In genomic region chr12:28597699-28598098, GRCm38 (mm10) we compare ENCODE assay signal across 1 mouse cellular context.
A peak's percentile ranks its signal among the peaks of the same experiment; 100 is the strongest.
TF ChIP-seq lines count a peak whose summit lies in the region.

No protein-coding gene starts in this region.

TF ChIP-seq in MEL, 35 proteins besides CTCF, POLR2A, EP300 and RAD21 (continued from another document):
- TF ChIP-seq TAL1 (IDR thresholded peaks at IDR 0.05; ENCODE audit: low read length) (no peak; the same call in 1 of the 2 replicates), MAZ (IDR thresholded peaks at IDR 0.05; ENCODE audit: low read depth, low read length) (0 out of 2 replicates have a peak, but pooled peaks have one; percentile 52), ZC3H11A (IDR thresholded peaks at IDR 0.05; ENCODE audit: low read depth, low read length) (peak; percentile 10; the same call in 1 of the 2 replicates), NELFE (IDR thresholded peaks at IDR 0.05; ENCODE audit: low read depth, low read length) (peak; percentile 51; the same call in 1 of the 2 replicates), POLR2AphosphoS2 (IDR thresholded peaks at IDR 0.05; ENCODE audit: low read length) (no peak), MAX (IDR thresholded peaks at IDR 0.05; ENCODE audit: low read length) (peak; percentile 55; the same call in 1 of the 2 replicates), MEF2A (IDR thresholded peaks at IDR 0.05; ENCODE audit: extremely low read depth, insufficient replicate concordance, low read depth, low read length, poor library complexity, severe bottlenecking) (peak; percentile 63; the same call in 1 of the 2 replicates), CHD1 (IDR thresholded peaks at IDR 0.05; ENCODE audit: low read depth, low read length) (no peak), MYB (IDR thresholded peaks at IDR 0.05; ENCODE audit: low read depth, low read length) (peak; percentile 94), USF1 (IDR thresholded peaks at IDR 0.05; ENCODE audit: low read depth, low read length) (0 out of 2 replicates have a peak, but pooled peaks have one; percentile 25), GATA1 (IDR thresholded peaks at IDR 0.05; ENCODE audit: low read depth, low read length) (peak; percentile 95), MAFK (IDR thresholded peaks at IDR 0.05; ENCODE audit: borderline replicate concordance, low read depth, low read length) (peak; percentile 55; the same call in 1 of the 2 replicates), KAT2A (conservative IDR thresholded peaks at IDR 0.05; ENCODE audit: low read depth, low read length) (peak; percentile 61), GABPA (IDR thresholded peaks at IDR 0.05; ENCODE audit: low read depth, low read length) (no peak), SIN3A (IDR thresholded peaks at IDR 0.05; ENCODE audit: low read length) (peak; percentile 82), CHD2 (IDR thresholded peaks at IDR 0.05; ENCODE audit: low read length) (peak; percentile 5; the same call in 1 of the 2 replicates), POLR2AphosphoS5 (IDR thresholded peaks at IDR 0.05; ENCODE audit: borderline replicate concordance, low read depth, low read length) (no peak), UBTF (IDR thresholded peaks at IDR 0.05; ENCODE audit: borderline replicate concordance, insufficient read depth, low read depth, low read length) (peak; percentile 91; the same call in 1 of the 2 replicates), ETS1 (IDR thresholded peaks at IDR 0.05; ENCODE audit: low read depth, low read length) (peak; percentile 98), JUND (IDR thresholded peaks at IDR 0.05; ENCODE audit: low read depth, low read length) (peak; percentile 77; the same call in 1 of the 2 replicates), TCF12 (IDR thresholded peaks at IDR 0.05; ENCODE audit: low read depth, low read length) (peak; percentile 96), ELF1 (IDR thresholded peaks at IDR 0.05; ENCODE audit: low read depth, low read length) (0 out of 2 replicates have a peak, but pooled peaks have one; percentile 15), NRF1 (IDR thresholded peaks at IDR 0.05; ENCODE audit: insufficient read depth, low read depth, low read length, poor library complexity, severe bottlenecking) (no peak), MYC (IDR thresholded peaks at IDR 0.05; ENCODE audit: low read depth, low read length) (peak; percentile 66; the same call in 1 of the 2 replicates), TBP (IDR thresholded peaks at IDR 0.05; ENCODE audit: low read depth, low read length) (peak; percentile 81), HCFC1 (IDR thresholded peaks at IDR 0.05; ENCODE audit: low read depth, low read length) (peak; percentile 39; the same call in 1 of the 2 replicates), MXI1 (IDR thresholded peaks at IDR 0.05; ENCODE audit: low read depth, low read length) (peak; percentile 61; the same call in 1 of the 2 replicates)
